Mouse (Mus musculus): ENCODE measurements around the gene Ush2a.

Gene Ush2a

GRCm38 (mm10) chr1:189007239-189007979, 745.6 kb downstream of the Ush2a start, which contains the start of gene Kctd3:
Kctd3 (minus strand) TSS chr1:189007841.
- peak; percentile 78 for DNase-seq (ENCODE audit: low read depth)

GRCm38 (mm10) chr1:189007980-189008324, 746.1 kb downstream of the Ush2a start:
- DNase-seq (ENCODE audit: low read depth): no peak

- no peak for DNase-seq (ENCODE audit: low read depth)
Measured at GRCm38 (mm10) chr1:189010671-189011070, 748.8 kb downstream of the Ush2a start.

- DNase-seq (ENCODE audit: low read depth): no peak
Measured at GRCm38 (mm10) chr1:189012846-189013586, 751.2 kb downstream of the Ush2a start.

DNA sequence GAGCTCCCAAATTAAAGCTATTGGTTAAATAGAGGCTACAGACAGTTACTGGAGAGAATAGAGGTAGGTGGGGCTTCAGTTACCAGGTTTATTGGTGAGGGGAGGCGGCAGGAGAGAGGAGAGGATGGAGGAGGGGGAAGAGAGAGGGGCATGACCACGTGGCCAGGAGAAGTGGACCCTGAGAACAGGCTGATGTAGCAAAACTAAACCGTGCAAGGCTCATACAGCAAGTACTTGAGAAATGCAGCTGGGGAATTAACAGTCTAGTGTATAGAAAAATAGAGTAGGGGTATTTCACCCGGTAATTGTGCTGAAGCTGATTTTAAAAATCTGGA, 751.7 kb downstream of the Ush2a start:
- DNase-seq (ENCODE audit: low read depth): no peak
